Mouse (Mus musculus): ENCODE results near the gene Arnt.
"Not testable (repeated sequence)": the region's sequence is repeated elsewhere in the genome, so short reads cannot be mapped to it uniquely, and the experiment has no call there.

Arnt gene

GRCm38 (mm10) chr3:95434136-95434982, at the start of gene Arnt:
Gene Arnt, plus strand, starts transcription at chr3:95434388.
- DNase-seq (ENCODE audit: low spot score in 2 of 2): peak; percentile 86 to 92

DNA sequence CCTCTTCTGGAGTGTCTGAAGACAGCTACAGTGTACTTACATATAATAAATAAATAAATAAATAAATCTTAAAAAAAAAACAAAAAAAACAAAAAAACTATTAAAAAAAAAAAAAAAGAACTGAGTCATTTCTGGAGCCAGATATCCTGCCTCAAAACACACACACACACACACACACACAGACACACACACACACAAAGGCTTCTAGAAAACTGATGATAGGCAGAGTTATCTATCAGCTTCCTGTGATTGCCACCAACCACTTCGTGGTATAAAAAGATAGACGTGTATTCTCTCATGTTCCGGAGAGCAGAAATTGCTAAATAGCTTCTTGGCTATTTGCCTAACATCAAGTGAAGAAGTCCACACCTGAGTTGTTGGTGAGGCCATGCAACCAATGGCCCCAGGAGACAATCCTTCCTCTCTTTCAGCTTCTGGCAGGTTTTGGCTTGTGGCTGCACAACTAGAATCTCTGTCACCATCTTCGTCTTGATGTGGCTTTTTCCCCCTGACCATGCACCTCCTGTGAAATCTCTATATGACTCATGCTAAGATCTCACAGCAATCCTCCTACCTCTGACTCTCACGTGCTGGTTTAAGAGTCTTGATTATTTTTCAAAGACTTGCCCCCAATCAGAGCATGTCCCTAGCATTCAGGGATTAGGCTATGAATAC, 48.6 kb upstream of the Arnt start:
- DNase-seq (ENCODE audit: low spot score in 2 of 2): no peak

- peak in 1 of 2 experiments; percentile 16 for DNase-seq (ENCODE audit: low spot score in 2 of 2)
These were observed 39.8 kb upstream of the Arnt start for GRCm38 (mm10) chr3:95394385-95394784.

DNA sequence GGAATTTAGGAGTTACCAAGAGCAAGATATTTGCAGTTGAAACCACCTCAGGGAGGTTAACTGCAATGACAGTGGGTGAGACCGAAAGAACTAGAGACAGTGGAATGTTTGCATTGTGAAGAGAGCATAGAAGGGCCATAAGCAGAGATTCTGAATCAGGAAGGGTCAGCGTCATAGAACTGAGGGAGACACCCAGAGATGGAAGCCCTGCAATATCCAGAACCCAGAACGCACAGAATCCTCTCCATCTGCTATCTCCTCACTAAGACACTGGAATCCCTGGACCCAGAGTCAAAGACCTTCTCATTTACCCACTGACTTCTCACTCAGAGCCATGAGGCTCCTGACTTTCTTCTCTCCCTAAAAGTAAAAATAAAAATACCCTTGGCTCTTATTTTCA, 31.4 kb upstream of the Arnt start, which contains the start of gene 4930558C23Rik:
Gene 4930558C23Rik (minus strand): TSS at position 101 of the 400 bp plus-strand sequence.
- DNase-seq (ENCODE audit: low spot score in 2 of 2): no peak

DNA sequence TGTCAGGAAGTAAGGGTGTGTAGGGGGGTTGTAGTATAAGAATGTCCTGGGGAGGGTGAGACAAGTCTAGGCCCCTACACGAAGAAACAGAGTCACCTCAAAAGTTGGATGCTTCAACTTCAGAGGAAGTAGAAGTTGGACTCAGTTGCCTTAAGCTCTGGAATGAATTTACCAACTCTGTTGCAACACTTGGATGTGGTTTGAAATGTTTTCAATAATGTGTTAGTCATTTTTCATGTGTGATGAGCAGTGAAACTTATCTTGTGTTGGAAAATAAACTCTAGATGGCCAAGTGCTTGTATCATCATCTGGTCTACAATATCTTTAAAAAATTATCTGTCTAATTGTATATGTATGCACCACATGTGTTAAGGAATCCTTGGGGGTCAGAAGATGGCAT, 26.5 kb upstream of the Arnt start:
- DNase-seq (ENCODE audit: low spot score in 2 of 2): no peak

DNA sequence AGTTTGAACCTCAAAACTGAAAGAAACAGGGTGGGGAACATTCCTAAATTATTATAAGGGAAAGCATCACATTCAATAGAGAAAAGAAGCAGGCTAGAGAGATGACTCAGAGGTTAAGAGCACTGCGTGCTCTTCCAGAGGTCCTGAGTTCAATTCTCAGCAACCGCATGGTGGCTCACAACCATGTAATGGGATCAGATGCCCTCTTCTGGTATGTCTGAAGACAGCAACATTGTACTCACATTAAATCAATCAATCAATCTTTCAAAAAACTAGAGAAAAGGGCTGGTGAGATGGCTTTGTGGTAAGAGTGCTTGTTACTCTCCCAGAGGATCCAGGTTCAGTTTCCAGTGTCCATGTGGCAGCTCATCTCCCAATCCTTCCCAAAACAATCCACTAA, 25.3 kb upstream of the Arnt start:
- DNase-seq (ENCODE audit: low spot score in 2 of 2): no peak

- DNase-seq (ENCODE audit: low spot score in 2 of 2): no peak
These were observed 21.9 kb upstream of the Arnt start for GRCm38 (mm10) chr3:95412268-95412667.

GRCm38 (mm10) chr3:95417866-95418265, 16.3 kb upstream of the Arnt start:
- no peak for DNase-seq (ENCODE audit: low spot score in 2 of 2)

GRCm38 (mm10) chr3:95426476-95426875, 7.7 kb upstream of the Arnt start:
- not testable (repeated sequence) for DNase-seq (ENCODE audit: low spot score in 2 of 2)

GRCm38 (mm10) chr3:95427117-95427890, 6.9 kb upstream of the Arnt start:
- not testable (repeated sequence) for DNase-seq (ENCODE audit: low spot score in 2 of 2)

- not testable (repeated sequence) for DNase-seq (ENCODE audit: low spot score in 2 of 2)
These were observed 6.3 kb upstream of the Arnt start for GRCm38 (mm10) chr3:95427891-95428238.

DNA sequence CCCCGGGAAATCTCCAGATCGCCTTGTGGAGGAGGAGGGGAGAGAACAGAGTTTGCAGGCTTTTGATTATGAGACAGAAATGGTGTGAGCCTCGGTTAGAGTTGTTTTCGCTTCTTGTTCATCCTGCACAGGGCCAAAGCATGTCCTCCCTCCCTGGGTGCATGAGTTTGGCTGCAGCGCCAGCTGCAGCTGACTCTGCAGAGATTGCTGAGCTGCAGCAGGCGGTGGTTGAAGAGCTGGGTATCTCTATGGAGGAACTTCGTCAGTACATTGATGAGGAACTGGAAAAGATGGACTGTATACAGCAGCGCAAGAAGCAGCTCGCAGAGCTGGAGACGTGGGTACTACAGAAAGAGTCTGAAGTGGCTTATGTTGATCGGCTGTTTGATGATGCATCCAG, 5.8 kb upstream of the Arnt start:
- not testable (repeated sequence) for DNase-seq (ENCODE audit: low spot score in 2 of 2)

DNA sequence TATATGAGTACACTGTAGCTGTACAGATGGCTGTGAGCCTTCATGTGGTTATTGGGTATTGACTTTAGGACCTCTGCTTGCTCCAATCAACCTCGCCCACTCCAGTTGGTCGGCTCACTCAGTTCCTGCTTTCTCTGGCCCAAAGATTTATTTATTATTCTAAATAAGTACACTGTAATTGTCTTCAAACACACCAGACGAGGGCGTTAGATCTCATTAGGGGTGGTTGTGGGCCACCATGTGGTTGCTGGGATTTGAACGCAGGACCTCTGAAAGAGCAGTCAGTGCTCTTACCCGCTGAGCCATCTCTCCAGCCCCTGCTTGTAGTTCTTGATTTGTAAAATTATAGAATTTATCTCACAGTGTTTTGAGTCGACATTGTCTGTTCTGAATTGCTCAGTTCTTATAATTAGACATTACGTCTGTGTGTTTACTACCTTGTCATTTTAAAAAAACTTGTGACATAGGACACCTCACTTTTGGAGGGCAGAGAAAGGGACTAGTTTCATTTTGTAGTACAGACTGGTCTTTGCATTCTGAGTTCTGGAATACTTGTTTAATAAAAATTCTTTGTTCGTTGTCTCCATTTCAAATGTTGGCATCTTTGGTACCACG, 780 bp upstream of the Arnt start:
- no peak for DNase-seq (ENCODE audit: low spot score in 2 of 2)

GRCm38 (mm10) chr3:95434983-95435370, 789 bp downstream of the Arnt start:
- DNase-seq (ENCODE audit: low spot score in 2 of 2): no peak

- no peak for DNase-seq (ENCODE audit: low spot score in 2 of 2)
These were observed 1.4 kb downstream of the Arnt start for GRCm38 (mm10) chr3:95435561-95435960.

- not testable (repeated sequence) for DNase-seq (ENCODE audit: low spot score in 2 of 2)
These were observed 4.4 kb downstream of the Arnt start for GRCm38 (mm10) chr3:95438636-95439035.

DNA sequence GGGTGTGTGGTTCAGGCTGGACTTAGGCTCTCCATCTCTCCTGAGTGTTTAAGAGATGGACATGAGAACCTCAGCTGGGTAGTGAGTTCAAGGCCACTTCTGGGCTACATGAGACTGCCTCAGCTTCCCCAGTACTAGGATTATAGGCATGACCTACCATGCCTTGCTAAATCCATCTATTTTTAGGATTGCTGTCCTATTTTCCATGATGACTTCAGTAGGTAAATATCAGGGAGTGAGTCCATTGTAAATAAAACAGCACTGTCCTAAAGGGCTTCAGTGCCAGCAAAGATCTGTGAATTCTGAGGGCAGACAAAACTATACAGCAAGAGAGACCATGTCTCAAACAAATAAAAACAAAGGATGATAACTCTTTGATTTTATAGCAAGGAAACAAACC, 5.5 kb downstream of the Arnt start:
- no peak for DNase-seq (ENCODE audit: low spot score in 2 of 2)

- no peak for DNase-seq (ENCODE audit: low spot score in 2 of 2)
These were observed 8.4 kb downstream of the Arnt start for GRCm38 (mm10) chr3:95442406-95443117.

- no peak for DNase-seq (ENCODE audit: low spot score in 2 of 2)
These were observed 11.1 kb downstream of the Arnt start for GRCm38 (mm10) chr3:95445311-95445710.

DNA sequence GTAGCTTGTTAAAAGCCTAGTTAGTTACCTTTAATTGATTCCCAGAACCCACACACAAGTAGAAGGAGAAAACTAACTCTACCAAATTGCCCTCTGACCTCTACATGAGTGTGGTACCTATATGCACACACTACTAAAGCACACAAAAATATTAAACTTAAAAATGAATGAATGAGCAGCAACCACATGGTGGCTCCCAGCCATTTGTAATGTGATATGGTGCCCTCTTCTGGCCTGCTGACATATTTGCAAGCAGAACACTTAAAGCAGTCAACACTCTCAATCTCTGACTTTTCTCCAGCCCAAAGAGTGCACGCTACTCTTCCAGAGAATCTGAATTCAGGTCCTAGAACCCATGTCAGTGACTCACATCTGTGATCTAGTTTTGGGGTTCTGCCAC, 16.2 kb downstream of the Arnt start:
- peak in 1 of 2 experiments; percentile 28 for DNase-seq (ENCODE audit: low spot score in 2 of 2)

- DNase-seq (ENCODE audit: low spot score in 2 of 2): no peak
These were observed 16.7 kb downstream of the Arnt start for GRCm38 (mm10) chr3:95450915-95451314.
